Mouse (Mus musculus) small intestine, adult 2 months (tissue): ENCODE results near the gene Rasgef1b.

Source experiments
- CTCF ChIP-seq: fragments of 200-500 bp; IDR thresholded peaks from 2 replicates; pipeline ENCODE4 v1.5.1; 2012; ENCODE audit warnings: low read depth, mild to moderate bottlenecking, control low read depth, inconsistent platforms, low read length, moderate library complexity, mixed read lengths; ENCODE audit not compliant: insufficient replicate concordance, insufficient read length; ENCODE audit errors: extremely low read depth
- POLR2A ChIP-seq: fragments of 200-500 bp; IDR thresholded peaks from 2 replicates; pipeline ENCODE4 v1.6.1; 2012; ENCODE audit warnings: low read depth, mild to moderate bottlenecking, control low read depth, inconsistent platforms, low read length, moderate library complexity

- TF ChIP-seq CTCF (no peak), POLR2A (no peak)
Observed at GRCm38 (mm10) chr5:99753843-99754242, 25.0 kb upstream of the Rasgef1b start.
